Mouse (Mus musculus) neural tube, embryonic 10.5 days (tissue): Measurements from ENCODE around the gene Vmn2r15.

Experiments
- DNase-seq: peaks from one replicate; pipeline ENCODE4 v3.0.0-alpha.2; 2017; ENCODE audit warnings: low spot score; ENCODE audit errors: extremely low spot score

Vmn2r15 gene

GRCm38 (mm10) chr5:109297544-109297943 lies at the start of gene Vmn2r15:
Gene Vmn2r15, minus strand, starts transcription at chr5:109297644.
- DNase-seq = no peak

- no peak for DNase-seq
Measured at GRCm38 (mm10) chr5:109329862-109330261, 32.4 kb upstream of the Vmn2r15 start, which contains the start of gene Vmn2r16. Gene Vmn2r16, plus strand, starts transcription at chr5:109330162.

GRCm38 (mm10) chr5:109294655-109295054 lies 2.8 kb downstream of the Vmn2r15 start:
- DNase-seq = no peak
